In the genomic region with DNA sequence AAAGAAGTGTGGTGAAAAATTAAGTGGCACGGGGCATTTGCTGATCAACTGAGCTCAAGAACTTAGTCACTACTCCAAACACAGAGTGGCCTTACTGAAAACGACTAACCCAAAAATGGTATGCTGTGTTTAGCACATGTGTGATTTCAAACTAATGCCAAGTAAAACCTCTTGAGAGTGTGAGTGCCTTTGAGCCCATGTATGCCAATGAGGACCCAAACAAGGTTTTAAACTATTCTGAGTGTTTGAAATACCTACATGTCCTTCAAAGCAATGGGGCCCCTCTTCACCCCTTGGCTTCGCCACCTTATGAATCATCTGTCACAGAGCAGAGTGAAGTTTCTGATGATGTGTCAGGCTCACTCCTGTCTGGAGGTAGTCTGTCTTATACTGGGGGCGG, we compare ENCODE assay signal across 19 mouse cellular contexts. TPM values are rescaled to one million over a fixed set of nuclear protein-coding genes. Genes with fewer than 3 reads are reported as not detected.
DNase-seq lines count a peak whose midpoint lies in the region; TF ChIP-seq lines count a peak whose summit lies in the region.
"Had no signal": no experiment of that assay in that cellular context is flagged by ENCODE, and none has a peak within 500 bp of the region (broad histone marks: within the 10 kb centered on the region; RNA-seq: fewer than 3 reads in every experiment).

No protein-coding gene starts in this region.

- peaks cover 76 to 98% of the 10 kb centered on the region in 2 experiments for H3K36me3 ChIP-seq in CH12.LX (replicated peaks in 1 of 2; ENCODE audit: control insufficient read depth in 1 of 2, insufficient read depth in 1 of 2, low read length in 1 of 2)
- peaks cover 87% of the 10 kb centered on the region for H3K36me3 ChIP-seq in macrophage (ENCODE audit: inconsistent target)
- H3K36me3 ChIP-seq: embryonic facial prominence, embryonic 13.5 days; forebrain, embryonic 12.5 days; G1E; heart, embryonic 12.5 days; hindbrain, embryonic 12.5 days had no signal

- H3K27me3 ChIP-seq in CH12.LX (replicated peaks), result no peaks in the 10 kb centered on the region
- H3K27me3 ChIP-seq: embryonic facial prominence, embryonic 13.5 days; hindbrain, embryonic 12.5 days had no signal

- no peak overlapping the region for H3K9ac ChIP-seq in CH12.LX (ENCODE audit: insufficient read depth, low read depth)
- H3K9ac ChIP-seq: embryonic facial prominence, embryonic 13.5 days; forebrain, embryonic 12.5 days; heart, embryonic 12.5 days; hindbrain, embryonic 12.5 days had no signal

- dilution Hi-C loops in CH12.LX (cut with MboI; ENCODE audit: extremely low pct_ligation_motif_present, extremely low pct_unique_long_range_greater_than_20kb, low sequenced_read_pairs), result no loop called here

- no peak for TF ChIP-seq POLR2A in CH12.LX (IDR thresholded peaks at IDR 0.05; ENCODE audit: low read depth, low read length)

- H3K27ac ChIP-seq in CH12.LX (ENCODE audit: insufficient read depth, low read depth) (peak overlapping the region; percentile 66), macrophage (peak overlapping the region; percentile 92)
- H3K27ac ChIP-seq: embryonic facial prominence, embryonic 13.5 days; forebrain, embryonic 12.5 days; heart, adult 2 months; hindbrain, embryonic 12.5 days had no signal

- no peak for TF ChIP-seq CTCF in CH12.LX (conservative IDR thresholded peaks at IDR 0.05 in 1 of 2, IDR thresholded peaks at IDR 0.05 in 1 of 2; ENCODE audit: low read depth in 2 of 2, low read length in 2 of 2)

- DNase-seq in CH12.LX (ENCODE audit: extremely low read depth), result no peak
- DNase-seq in induced T-regulatory cell, adult 2 months (ENCODE audit: low read depth), result peak; percentile 38
- DNase-seq in lung, postnatal 10 days, result peak; percentile 44
- DNase-seq in layer of hippocampus, adult 18-20 months (ENCODE audit: low spot score in 2 of 2), result no peak
- no peak for DNase-seq in adrenal gland, postnatal 25 days
- no peak for DNase-seq in thymus, postnatal 25 days
- DNase-seq: adrenal gland, postnatal 10 days; cerebellum, adult 18-20 months; cerebellum, adult 9-11 months; cerebellum, postnatal 36 days; gastrocnemius, postnatal 14 days; heart, adult 2 months; heart, postnatal 4 days had no signal

- no peak for TF ChIP-seq EP300 in CH12.LX (IDR thresholded peaks at IDR 0.05; ENCODE audit: low read length)

- in situ Hi-C loops in CH12.LX (cut with MboI; ENCODE audit: low pct_ligation_motif_present, low pct_unique_long_range_greater_than_20kb, low sequenced_read_pairs), result loop anchor here (25.0 kb wide), 2 partner anchors 139 to 439 kb away; no protein-coding TSS in a partner anchor

- H3K79me2 ChIP-seq in CH12.LX (replicated peaks; ENCODE audit: control insufficient read depth, extremely low read depth, insufficient read depth, poor library complexity, severe bottlenecking) (no peaks in the 10 kb centered on the region; the same call in 1 of the 2 replicates), macrophage (ENCODE audit: inconsistent target) (peaks cover 94% of the 10 kb centered on the region)

- WGBS in macrophage (ENCODE audit: missing documents), result 98% methylated on average over 4 of the region's 4 CpGs

- H3K9me3 ChIP-seq in CH12.LX (replicated peaks; ENCODE audit: low read length), result no peaks in the 10 kb centered on the region
- H3K9me3 ChIP-seq: embryonic facial prominence, embryonic 13.5 days; forebrain, embryonic 12.5 days; G1E; heart, embryonic 12.5 days; hindbrain, embryonic 12.5 days had no signal

- H3K4me1 ChIP-seq in CH12.LX (ENCODE audit: control insufficient read depth in 1 of 2, insufficient read depth in 2 of 2), result peaks cover 30 to 85% of the 10 kb centered on the region in 2 experiments
- H3K4me1 ChIP-seq: embryonic facial prominence, embryonic 13.5 days; forebrain, embryonic 12.5 days; hindbrain, embryonic 12.5 days had no signal

- no peak overlapping the region; the same call in 1 of the 2 replicates for H3K4me2 ChIP-seq in CH12.LX (ENCODE audit: insufficient read depth, low read depth, poor library complexity, severe bottlenecking)
- H3K4me2 ChIP-seq: embryonic facial prominence, embryonic 13.5 days; forebrain, embryonic 12.5 days; heart, embryonic 12.5 days; hindbrain, embryonic 12.5 days had no signal

- H3K4me3 ChIP-seq in CH12.LX (replicated peaks in 1 of 3; ENCODE audit: low read depth in 2 of 3, low read length in 2 of 3, poor library complexity in 1 of 3) (no peak overlapping the region), macrophage (ENCODE audit: inconsistent target) (no peak overlapping the region)
- H3K4me3 ChIP-seq: embryonic facial prominence, embryonic 13.5 days; forebrain, embryonic 12.5 days; heart, adult 2 months; heart, embryonic 12.5 days; hindbrain, embryonic 12.5 days had no signal

- no peak for TF ChIP-seq RAD21 in CH12.LX (IDR thresholded peaks at IDR 0.05; ENCODE audit: low read depth, low read length)

TF ChIP-seq in CH12.LX, 34 proteins besides CTCF, POLR2A, EP300 and RAD21:
- TF ChIP-seq USF2 (conservative IDR thresholded peaks at IDR 0.05; ENCODE audit: low read depth, low read length) (no peak), UBTF (IDR thresholded peaks at IDR 0.05; ENCODE audit: low read depth, low read length) (no peak), BHLHE40 (IDR thresholded peaks at IDR 0.05; ENCODE audit: low read depth, low read length) (0 out of 2 replicates have a peak, but pooled peaks have one; percentile 11), ETS1 (conservative IDR thresholded peaks at IDR 0.05; ENCODE audit: low read depth, low read length) (peak; percentile 35), IRF4 (IDR thresholded peaks at IDR 0.05; ENCODE audit: low read depth, low read length) (peak; percentile 60; the same call in 1 of the 2 replicates), MXI1 (IDR thresholded peaks at IDR 0.05; ENCODE audit: low read depth, low read length) (no peak), ELF1 (IDR thresholded peaks at IDR 0.05; ENCODE audit: low read depth, low read length) (no peak), MAZ (IDR thresholded peaks at IDR 0.05; ENCODE audit: low read depth, low read length) (0 out of 2 replicates have a peak, but pooled peaks have one; percentile 17), MYC (IDR thresholded peaks at IDR 0.05; ENCODE audit: low read depth, low read length) (no peak), CHD1 (IDR thresholded peaks at IDR 0.05; ENCODE audit: low read depth, low read length) (0 out of 2 replicates have a peak, but pooled peaks have one; percentile 46), PAX5 (IDR thresholded peaks at IDR 0.05; ENCODE audit: low read length) (no peak), E2F4 (IDR thresholded peaks at IDR 0.05; ENCODE audit: insufficient replicate concordance, low read depth, low read length) (no peak), ZMIZ1 (IDR thresholded peaks at IDR 0.05; ENCODE audit: low read depth, low read length) (no peak)

RNA-seq across cellular contexts. Expression of gene Tm9sf3, which starts 59.3 kb away (rescaled TPM):
- total RNA-seq in CH12.LX (2012; rRNA removed), result 137 and 162 TPM in 2 replicates
- 294 and 332 TPM in 2 replicates for total RNA-seq in CH12.LX (2014; rRNA removed)
- 175 and 182 TPM in 2 replicates for polyA plus RNA-seq in CH12.LX (2012; ENCODE audit: insufficient read length, low read depth)
- 10 to 100 TPM; 47.2 to 76.9 (median 59.3) TPM for total RNA-seq in macrophage (2018; cell fraction: chromatin; rRNA removed)
- 100 to 1,000 TPM; 131 to 228 (median 168) TPM for total RNA-seq in macrophage (2018; cell fraction: cytosol; rRNA removed)
- 100 to 1,000 TPM in 23 of 26 experiments, 10 to 100 TPM in 3; 73.1 to 246 (median 142) TPM for total RNA-seq in macrophage (2018; cell fraction: nucleus; rRNA removed)
- 156 to 244 TPM (median 211 TPM) in 3 replicates for polyA plus RNA-seq in macrophage (2018)
- 100 to 1,000 TPM; 119 to 120 TPM for total RNA-seq in layer of hippocampus, adult 18-20 months (2021)
- total RNA-seq in adrenal gland, postnatal 25 days (2021), result 169 and 186 TPM in 2 replicates

Comparison
In these comparisons a context has a peak if more than half of its experiments do, and no peak if none do; other contexts are left out.
1. DNase-seq: peak in induced T-regulatory cell, adult 2 months (single experiment) and lung, postnatal 10 days (single experiment); none in CH12.LX (single experiment), layer of hippocampus, adult 18-20 months (0 of 2), adrenal gland, postnatal 25 days (single experiment) and thymus, postnatal 25 days (single experiment).